Mouse (Mus musculus) small intestine, adult 2 months (tissue): Measurements from ENCODE around the gene Eaf2.

Source experiments
- CTCF ChIP-seq: fragments of 200-500 bp; IDR thresholded peaks from 2 replicates; pipeline ENCODE4 v1.5.1; 2012; ENCODE audit warnings: low read depth, mild to moderate bottlenecking, control low read depth, inconsistent platforms, low read length, moderate library complexity, mixed read lengths; ENCODE audit not compliant: insufficient replicate concordance, insufficient read length; ENCODE audit errors: extremely low read depth
- POLR2A ChIP-seq: fragments of 200-500 bp; IDR thresholded peaks from 2 replicates; pipeline ENCODE4 v1.6.1; 2012; ENCODE audit warnings: low read depth, mild to moderate bottlenecking, control low read depth, inconsistent platforms, low read length, moderate library complexity

GRCm38 (mm10) chr16:36890559-36890958 lies 15.8 kb upstream of the Eaf2 start:
- TF ChIP-seq CTCF (no peak), POLR2A (no peak)
